Mouse (Mus musculus): ENCODE results near the gene Pex5l. TPM values are rescaled to one million over a fixed set of nuclear protein-coding genes. Genes with fewer than 3 reads are reported as not detected.

Gene Pex5l
- total and polyA plus RNA-seq, 3 experiments = 0.08 to 0.44 (median 0.44) TPM

DNA sequence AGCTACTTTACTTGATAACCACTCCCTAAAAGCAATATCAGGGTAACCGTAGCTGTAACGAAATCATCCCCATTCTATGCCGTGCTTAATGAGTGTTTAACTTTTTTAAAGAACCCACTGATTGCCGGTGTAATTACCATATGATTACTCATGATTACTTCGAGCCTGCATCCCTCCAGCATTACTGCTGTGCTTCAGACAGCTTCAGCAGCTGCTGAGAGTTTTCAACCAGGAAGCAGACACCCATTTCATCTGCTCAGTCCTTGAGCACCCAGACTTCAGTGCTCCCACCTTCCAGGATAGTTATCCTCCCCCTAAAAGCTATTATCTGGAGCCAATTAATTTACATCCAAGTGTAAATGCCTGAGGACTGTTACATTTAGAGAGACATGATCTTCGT is 218.9 kb downstream of the Pex5l start:
- Histone ChIP-seq H3K27me3 (replicated peaks) (no peaks in the 10 kb centered on the region), H3K27ac (ENCODE audit: insufficient read depth, low read depth) (no peak overlapping the region), H3K4me1 (ENCODE audit: control insufficient read depth in 1 of 2, insufficient read depth in 2 of 2) (no peaks in the 10 kb centered on the region), H3K9me3 (replicated peaks; ENCODE audit: low read length) (peaks cover 3% of the 10 kb centered on the region), H3K79me2 (replicated peaks; ENCODE audit: control insufficient read depth, extremely low read depth, insufficient read depth, poor library complexity, severe bottlenecking) (no peaks in the 10 kb centered on the region), H3K36me3 (replicated peaks in 1 of 2; ENCODE audit: control insufficient read depth in 1 of 2, insufficient read depth in 1 of 2, low read length in 1 of 2) (no peaks in the 10 kb centered on the region), H3K9ac (ENCODE audit: insufficient read depth, low read depth) (no peak overlapping the region), H3K4me3 (replicated peaks in 1 of 3; ENCODE audit: low read depth in 2 of 3, low read length in 2 of 3, poor library complexity in 1 of 3) (no peak overlapping the region), H3K4me2 (ENCODE audit: insufficient read depth, low read depth, poor library complexity, severe bottlenecking) (no peak overlapping the region)
- DNase-seq (ENCODE audit: extremely low read depth) = no peak
- TF ChIP-seq JUN (IDR thresholded peaks at IDR 0.05; ENCODE audit: insufficient read depth, low read depth, low read length) (no peak), USF1 (IDR thresholded peaks at IDR 0.05; ENCODE audit: low read depth, low read length) (no peak), SMC3 (IDR thresholded peaks at IDR 0.05; ENCODE audit: low read depth, low read length) (no peak), PAX5 (IDR thresholded peaks at IDR 0.05; ENCODE audit: low read length) (no peak), GABPA (IDR thresholded peaks at IDR 0.05; ENCODE audit: insufficient replicate concordance, low read depth, low read length) (no peak)
- dilution Hi-C loops (cut with MboI; ENCODE audit: extremely low pct_ligation_motif_present, extremely low pct_unique_long_range_greater_than_20kb, low sequenced_read_pairs) = no loop called here
- in situ Hi-C loops (cut with MboI; ENCODE audit: low pct_ligation_motif_present, low pct_unique_long_range_greater_than_20kb, low sequenced_read_pairs) = no loop called here

DNA sequence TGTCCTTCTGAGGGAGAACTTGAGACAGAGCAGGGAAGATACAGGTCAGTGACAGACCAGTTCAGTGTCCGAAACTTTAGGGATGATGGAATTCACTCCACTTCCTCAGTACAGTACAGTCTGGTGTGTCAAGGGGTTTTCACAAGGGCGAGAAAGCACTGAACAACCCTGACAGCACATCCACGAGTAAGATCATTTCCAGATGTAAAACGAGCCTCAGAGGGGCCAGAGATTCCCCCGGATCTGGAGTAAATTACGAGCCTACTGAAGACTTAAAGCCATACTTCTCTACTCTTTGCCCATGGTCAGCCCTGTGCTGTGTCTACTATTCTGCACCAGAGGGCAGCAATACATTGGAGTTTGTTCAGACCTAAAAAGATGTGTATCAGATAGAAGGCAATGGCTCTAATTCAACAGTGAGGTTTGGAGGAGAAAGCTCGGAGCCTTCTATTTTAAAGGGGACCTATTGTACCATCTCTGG is 232.9 kb downstream of the Pex5l start:
- TF ChIP-seq CHD1 (IDR thresholded peaks at IDR 0.05; ENCODE audit: low read depth, low read length) (no peak), SMC3 (IDR thresholded peaks at IDR 0.05; ENCODE audit: low read depth, low read length) (peak; percentile 38), CTCF (conservative IDR thresholded peaks at IDR 0.05 in 1 of 2, IDR thresholded peaks at IDR 0.05 in 1 of 2; ENCODE audit: low read depth in 2 of 2, low read length in 2 of 2) (peak in 1 of 2 experiments; percentile 47; a peak in 2 of 4 replicates), RAD21 (IDR thresholded peaks at IDR 0.05; ENCODE audit: low read depth, low read length) (peak; percentile 54), TCF12 (IDR thresholded peaks at IDR 0.05; ENCODE audit: low read depth, low read length) (no peak)
- no peak overlapping the region for H3K9ac ChIP-seq (ENCODE audit: insufficient read depth, low read depth)
- no peak overlapping the region for H3K27ac ChIP-seq (ENCODE audit: insufficient read depth, low read depth)
- H3K4me3 ChIP-seq (replicated peaks in 1 of 3; ENCODE audit: low read depth in 2 of 3, low read length in 2 of 3, poor library complexity in 1 of 3) = no peak overlapping the region
- H3K27me3 ChIP-seq (replicated peaks) = no peaks in the 10 kb centered on the region
- no peak overlapping the region for H3K4me2 ChIP-seq (ENCODE audit: insufficient read depth, low read depth, poor library complexity, severe bottlenecking)
- H3K9me3 ChIP-seq (replicated peaks; ENCODE audit: low read length) = no peaks in the 10 kb centered on the region
- DNase-seq (ENCODE audit: extremely low read depth) = peak; percentile 7
- in situ Hi-C loops (cut with MboI; ENCODE audit: low pct_ligation_motif_present, low pct_unique_long_range_greater_than_20kb, low sequenced_read_pairs) (no loop called here), dilution Hi-C loops (cut with MboI; ENCODE audit: extremely low pct_ligation_motif_present, extremely low pct_unique_long_range_greater_than_20kb, low sequenced_read_pairs) (no loop called here)
- H3K36me3 ChIP-seq (replicated peaks in 1 of 2; ENCODE audit: control insufficient read depth in 1 of 2, insufficient read depth in 1 of 2, low read length in 1 of 2) = no peaks in the 10 kb centered on the region
- no peaks in the 10 kb centered on the region for H3K79me2 ChIP-seq (replicated peaks; ENCODE audit: control insufficient read depth, extremely low read depth, insufficient read depth, poor library complexity, severe bottlenecking)
- H3K4me1 ChIP-seq (ENCODE audit: control insufficient read depth in 1 of 2, insufficient read depth in 2 of 2) = peaks cover 0 to 4% of the 10 kb centered on the region in 2 experiments; a peak in 1 of 4 replicates

DNA sequence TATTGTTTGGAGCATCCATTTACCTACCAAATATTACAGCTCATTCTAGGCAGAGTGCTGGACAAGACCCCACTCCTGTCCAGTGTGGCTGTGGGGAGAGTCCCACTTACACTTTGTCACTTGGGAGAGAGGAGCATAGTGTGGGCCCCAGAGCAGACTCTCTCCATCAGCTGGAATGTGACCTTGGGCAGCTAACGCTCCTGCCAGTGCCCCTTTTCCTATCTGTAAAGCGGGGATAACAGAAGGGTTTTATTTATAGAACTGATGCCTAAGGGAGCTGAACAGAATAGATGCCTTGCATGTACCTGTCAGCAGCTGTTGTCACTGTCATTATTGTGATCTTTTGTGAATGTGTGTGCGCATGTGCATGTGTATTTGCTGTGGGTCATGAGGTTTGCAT is 234.6 kb downstream of the Pex5l start:
- no peaks in the 10 kb centered on the region for H3K36me3 ChIP-seq (replicated peaks in 1 of 2; ENCODE audit: control insufficient read depth in 1 of 2, insufficient read depth in 1 of 2, low read length in 1 of 2)
- no peak overlapping the region for H3K27ac ChIP-seq (ENCODE audit: insufficient read depth, low read depth)
- TF ChIP-seq SMC3 (IDR thresholded peaks at IDR 0.05; ENCODE audit: low read depth, low read length) (no peak), MAZ (IDR thresholded peaks at IDR 0.05; ENCODE audit: low read depth, low read length) (no peak), POLR2A (IDR thresholded peaks at IDR 0.05; ENCODE audit: low read depth, low read length) (no peak), ZNF384 (IDR thresholded peaks at IDR 0.05; ENCODE audit: low read depth, low read length) (no peak), JUND (conservative IDR thresholded peaks at IDR 0.05; ENCODE audit: low read depth, low read length) (no peak), NELFE (IDR thresholded peaks at IDR 0.05; ENCODE audit: low read depth, low read length) (no peak), KAT2A (IDR thresholded peaks at IDR 0.05; ENCODE audit: insufficient replicate concordance, low read length) (no peak), POLR2AphosphoS2 (IDR thresholded peaks at IDR 0.05; ENCODE audit: low read depth, low read length) (no peak), JUN (IDR thresholded peaks at IDR 0.05; ENCODE audit: insufficient read depth, low read depth, low read length) (no peak), RAD21 (IDR thresholded peaks at IDR 0.05; ENCODE audit: low read depth, low read length) (no peak), CHD1 (IDR thresholded peaks at IDR 0.05; ENCODE audit: low read depth, low read length) (no peak), ELF1 (IDR thresholded peaks at IDR 0.05; ENCODE audit: low read depth, low read length) (no peak), ZMIZ1 (IDR thresholded peaks at IDR 0.05; ENCODE audit: low read depth, low read length) (no peak), ZC3H11A (IDR thresholded peaks at IDR 0.05; ENCODE audit: low read depth, low read length) (no peak), NRF1 (IDR thresholded peaks at IDR 0.05; ENCODE audit: low read depth, low read length) (no peak), RCOR1 (conservative IDR thresholded peaks at IDR 0.05; ENCODE audit: low read depth, low read length) (no peak)
- H3K4me2 ChIP-seq (ENCODE audit: insufficient read depth, low read depth, poor library complexity, severe bottlenecking) = no peak overlapping the region
- in situ Hi-C loops (cut with MboI; ENCODE audit: low pct_ligation_motif_present, low pct_unique_long_range_greater_than_20kb, low sequenced_read_pairs) = no loop called here
- no peak overlapping the region for H3K9ac ChIP-seq (ENCODE audit: insufficient read depth, low read depth)
- H3K79me2 ChIP-seq (replicated peaks; ENCODE audit: control insufficient read depth, extremely low read depth, insufficient read depth, poor library complexity, severe bottlenecking) = no peaks in the 10 kb centered on the region
- H3K9me3 ChIP-seq (replicated peaks; ENCODE audit: low read length) = no peaks in the 10 kb centered on the region
- no peaks in the 10 kb centered on the region for H3K4me1 ChIP-seq (ENCODE audit: control insufficient read depth in 1 of 2, insufficient read depth in 2 of 2)
- DNase-seq (ENCODE audit: extremely low read depth) = no peak
- dilution Hi-C loops (cut with MboI; ENCODE audit: extremely low pct_ligation_motif_present, extremely low pct_unique_long_range_greater_than_20kb, low sequenced_read_pairs) = no loop called here
- no peak overlapping the region for H3K4me3 ChIP-seq (replicated peaks in 1 of 3; ENCODE audit: low read depth in 2 of 3, low read length in 2 of 3, poor library complexity in 1 of 3)
- H3K27me3 ChIP-seq (replicated peaks) = no peaks in the 10 kb centered on the region

Measured in CH12.LX (cell line).